Mouse (Mus musculus) liver, postnatal 0 days (tissue): ENCODE data around the gene St6galnac1.

ENCODE experiments used
- CTCF ChIP-seq: sonication (generic); IDR thresholded peaks from 2 replicates; pipeline ENCODE4 v1.5.1; 2016; ENCODE audit warnings: antibody characterized with exemption, low read depth
- EP300 ChIP-seq: IDR thresholded peaks from 2 replicates; pipeline ENCODE4 v1.6.1; 2016; ENCODE audit warnings: antibody characterized with exemption, low read depth, mild to moderate bottlenecking

- TF ChIP-seq EP300 (no peak), CTCF (no peak)
These were observed 50.0 kb downstream of the St6galnac1 start for GRCm38 (mm10) chr11:116725031-116725948.
